Mouse (Mus musculus) spleen, adult 18-20 months (tissue): ENCODE measurements around the gene Wnt7a.

ENCODE experiments used
- DNase-seq, 2 experiments: peaks; one replicate each; pipeline ENCODE4 v3.0.0; 2022; ENCODE audit warnings: mixed read lengths in 2 of 2

The Wnt7a gene

DNA sequence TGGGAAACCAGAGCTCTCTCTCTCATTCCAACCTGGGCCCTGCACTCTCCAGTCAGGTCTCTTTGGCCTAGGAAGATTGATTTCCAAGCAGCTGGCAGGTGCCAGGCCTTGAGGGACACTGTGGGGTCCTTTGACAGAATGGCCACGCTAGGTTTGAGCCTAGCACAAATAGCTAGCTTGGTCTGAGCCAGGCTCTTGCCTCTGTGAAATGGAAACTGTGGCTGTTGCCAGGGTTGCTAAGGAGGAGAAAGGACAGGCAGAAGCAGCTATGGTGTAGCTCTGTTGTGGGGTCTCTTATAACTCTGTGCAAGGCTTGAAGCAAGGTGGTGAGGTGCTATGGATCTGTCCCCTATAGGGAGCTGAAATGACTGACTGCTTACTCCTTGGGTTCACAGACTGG lies 75.7 kb downstream of the Wnt7a start:
- DNase-seq: no peak

- DNase-seq: no peak
These were observed 79.3 kb downstream of the Wnt7a start for GRCm38 (mm10) chr6:91331886-91332285.

DNA sequence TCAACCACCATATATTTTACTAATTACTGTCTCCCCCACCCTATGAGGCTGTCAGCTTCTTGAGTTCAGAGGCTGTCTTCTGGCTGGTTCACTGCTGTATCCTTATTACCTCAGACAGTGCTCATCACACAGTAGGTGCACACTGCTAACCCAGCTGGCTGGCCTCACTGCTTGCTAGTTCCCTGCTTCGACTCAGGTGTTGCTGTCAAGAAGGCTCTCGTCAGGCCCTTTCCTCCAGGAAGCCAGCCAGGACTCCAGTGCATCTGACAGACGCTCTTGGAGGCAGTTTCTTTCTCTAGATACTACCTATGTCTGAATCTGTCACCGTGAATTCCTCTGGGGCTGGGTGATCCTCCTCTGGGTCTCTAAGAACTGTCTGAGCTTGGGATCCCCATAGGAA lies 85.6 kb downstream of the Wnt7a start:
- no peak for DNase-seq

- DNase-seq: no peak
These were observed 86.4 kb downstream of the Wnt7a start for GRCm38 (mm10) chr6:91324752-91325151.

DNA sequence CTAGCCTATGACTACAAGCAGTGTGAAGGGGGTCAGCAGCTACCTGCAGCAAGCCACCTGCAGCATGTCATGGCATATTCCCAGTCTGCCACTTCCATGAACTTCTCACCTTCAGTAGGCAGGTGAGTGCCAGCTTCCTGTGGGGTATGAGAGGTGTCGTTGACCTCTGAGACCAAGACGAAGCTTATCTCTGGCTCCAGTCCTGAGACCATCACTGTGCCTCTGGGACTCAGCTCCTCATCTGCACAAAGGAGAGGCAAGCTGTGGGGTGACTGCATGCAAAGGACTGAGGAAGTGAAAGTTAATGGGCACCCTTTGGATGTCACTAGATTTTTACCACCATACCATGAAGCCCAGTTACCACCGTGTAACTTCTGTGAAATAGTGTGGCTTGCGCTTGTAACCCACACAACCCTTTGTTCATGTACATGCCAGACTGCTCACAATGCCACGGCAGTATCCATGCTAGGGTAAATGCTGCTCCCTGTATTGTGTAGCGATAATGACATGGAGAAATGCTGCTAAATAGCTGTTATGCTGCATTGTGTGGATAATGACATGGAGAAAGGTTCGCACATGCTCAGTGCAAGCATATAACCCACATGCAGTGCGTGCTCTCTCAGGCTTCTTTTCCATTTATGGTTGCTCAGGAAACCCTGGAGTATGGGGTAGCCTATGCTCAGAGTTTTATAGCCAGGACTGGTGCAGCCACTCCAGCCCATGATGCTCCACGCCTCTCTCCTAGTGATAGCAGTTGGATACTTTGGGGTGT lies 89.0 kb downstream of the Wnt7a start:
- DNase-seq: no peak
